Mouse (Mus musculus) adrenal gland, postnatal 14 days (tissue): ENCODE measurements around the gene Gm3880. TPM values are rescaled to one million over a fixed set of nuclear protein-coding genes. Genes with fewer than 3 reads are reported as not detected.
"Not testable (repeated sequence)": the region's sequence is repeated elsewhere in the genome, so short reads cannot be mapped to it uniquely, and the experiment has no call there.

ENCODE experiments used
- DNase-seq: peaks from one replicate; pipeline ENCODE4 v3.0.0; 2021; ENCODE audit warnings: mixed read lengths
- long read RNA-seq, 2 experiments: library from polyadenylated mRNA; stranded (forward); transcript quantifications; one replicate each; pipeline ENCODE4 v2.0.0; 2021
- total RNA-seq: library from RNA; stranded (reverse); gene quantifications from 2 replicates; pipeline ENCODE4 v1.2.3, GENCODE M21; 2021

The Gm3880 gene
- total RNA-seq: not detected in 2 replicates
- long read RNA-seq, experiment 1: 0 reads
- long read RNA-seq, experiment 2: 0 reads

GRCm38 (mm10) chrX:102686872-102687271 lies at the start of gene Gm3880:
Gm3880 (minus strand) TSS chrX:102686972.
- not testable (repeated sequence) for DNase-seq

DNA sequence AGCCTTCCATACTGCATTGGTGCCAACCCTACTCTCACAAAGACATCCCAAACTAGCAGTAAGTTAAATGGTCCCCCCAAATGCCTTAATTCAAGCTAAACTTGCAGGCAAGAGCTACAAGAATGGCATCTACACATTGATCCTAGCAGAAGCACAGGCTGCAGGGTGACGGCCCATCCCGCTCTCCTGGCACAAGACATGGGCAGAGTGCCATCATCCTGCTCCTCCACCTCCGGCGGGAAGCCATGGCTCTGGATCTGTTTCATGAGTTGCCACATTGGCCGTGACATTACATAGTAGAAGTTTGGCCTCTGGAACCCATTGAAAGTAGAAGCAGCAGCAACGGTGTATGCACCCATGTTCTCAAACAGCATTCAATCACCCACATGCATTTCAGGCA lies 37.5 kb upstream of the Gm3880 start:
- not testable (repeated sequence) for DNase-seq

- DNase-seq: not testable (repeated sequence)
These were observed 20.8 kb upstream of the Gm3880 start, which contains the start of the genes Gm9112 and Dmrtc1b for GRCm38 (mm10) chrX:102707535-102707934. Gm9112 (minus strand) TSS chrX:102707635. Dmrtc1b (plus strand) TSS chrX:102707865.

- peak; percentile 55 for DNase-seq
These were observed 13.9 kb upstream of the Gm3880 start for GRCm38 (mm10) chrX:102700636-102701035.

DNA sequence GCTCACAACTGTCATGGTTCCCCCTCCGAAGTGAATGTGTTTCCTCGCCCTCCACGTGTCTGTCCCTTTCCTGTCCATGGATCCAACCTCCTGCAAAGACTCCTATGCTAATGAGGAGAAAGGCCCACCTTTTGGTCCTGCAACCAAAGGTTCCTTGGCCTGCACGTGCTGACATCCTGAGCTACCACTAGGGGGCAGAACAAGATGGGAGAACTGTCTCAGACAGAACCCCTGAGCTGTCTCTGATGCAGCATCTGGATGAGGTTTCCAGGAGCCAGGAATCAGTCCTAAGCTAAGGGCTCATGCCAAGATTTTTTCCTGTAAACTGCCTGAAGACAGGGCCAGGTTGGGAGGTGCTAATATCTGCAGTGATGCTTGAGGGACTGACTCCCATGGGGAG lies 2.5 kb upstream of the Gm3880 start:
- peak; percentile 39 for DNase-seq

GRCm38 (mm10) chrX:102684706-102685105 lies 2.1 kb downstream of the Gm3880 start:
- DNase-seq: not testable (repeated sequence)

DNA sequence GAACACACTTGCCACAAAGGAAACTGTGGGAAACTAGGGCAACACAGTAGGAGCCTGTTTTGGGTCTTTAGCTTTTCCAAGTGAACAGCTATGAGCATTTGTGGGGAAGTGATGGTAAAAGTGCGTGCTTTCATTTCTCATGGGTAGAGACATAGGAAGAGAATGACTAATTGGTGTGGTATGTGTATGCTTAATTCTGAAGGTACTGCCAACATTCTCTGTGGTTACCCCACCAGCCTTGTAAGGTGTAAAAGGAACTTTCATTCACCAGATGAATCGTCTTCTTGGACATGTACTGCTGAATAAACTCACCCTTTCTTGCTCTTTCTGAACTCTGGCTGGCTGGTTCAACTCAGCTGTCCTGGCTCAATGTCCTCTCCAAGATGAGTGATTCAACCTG lies 20.1 kb downstream of the Gm3880 start:
- no peak for DNase-seq

- peak; percentile 41 for DNase-seq
These were observed 26.1 kb downstream of the Gm3880 start for GRCm38 (mm10) chrX:102660712-102661111.

- DNase-seq: no peak
These were observed 41.1 kb downstream of the Gm3880 start for GRCm38 (mm10) chrX:102645691-102646090.

GRCm38 (mm10) chrX:102645146-102645545 lies 41.6 kb downstream of the Gm3880 start:
- DNase-seq: no peak

DNA sequence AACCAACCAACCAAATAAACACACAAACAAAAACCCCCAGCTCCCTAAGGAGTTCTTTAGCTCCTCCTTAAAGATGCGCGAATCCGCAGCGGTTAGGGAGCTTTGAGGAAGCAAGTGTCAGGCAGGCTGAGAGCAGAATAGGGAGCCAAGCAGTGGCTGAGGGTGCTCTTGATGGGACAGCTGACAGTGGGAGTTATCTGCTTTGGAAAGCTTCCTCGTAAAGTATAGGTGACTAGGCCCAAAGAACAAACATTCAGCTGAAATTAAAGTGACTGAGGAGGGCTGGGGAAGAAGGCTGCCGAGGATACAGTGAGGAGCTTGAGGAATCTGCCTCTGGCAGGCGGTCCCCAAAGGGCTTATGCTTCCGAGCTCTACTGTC lies 42.2 kb downstream of the Gm3880 start:
- peak; percentile 25 for DNase-seq

- peak; percentile 92 for DNase-seq
These were observed 42.8 kb downstream of the Gm3880 start, which contains the start of gene Phka1 for GRCm38 (mm10) chrX:102643823-102644572. Phka1 (minus strand) TSS chrX:102644246.

Other genes starting within 250 kb of the Gm3880 start
- gene Hdac8, start 181.6 kb downstream of the Gm3880 start, total RNA-seq: 8.7 and 10.0 TPM in 2 replicates
- 12.0 and 13.0 TPM in 2 replicates for gene Phka1, start 42.7 kb downstream of the Gm3880 start, total RNA-seq
- not detected in 2 replicates for gene Gm9112, start 20.7 kb upstream of the Gm3880 start, total RNA-seq
- not detected in 2 replicates for gene Dmrtc1b, start 20.9 kb upstream of the Gm3880 start, total RNA-seq
- gene Dmrtc1c1, start 116.0 kb upstream of the Gm3880 start, total RNA-seq: not detected in 2 replicates
- not detected in 2 replicates for gene Dmrtc1c2, start 167.6 kb upstream of the Gm3880 start, total RNA-seq
- gene 1700031F05Rik, start 181.0 kb upstream of the Gm3880 start, total RNA-seq: not detected in 2 replicates
- gene Dmrtc1a, start 221.7 kb upstream of the Gm3880 start, total RNA-seq: 0.33 TPM in 1 of 2 replicates, not detected in the other
- not detected in 2 replicates for gene 1700011M02Rik, start 221.9 kb upstream of the Gm3880 start, total RNA-seq
- gene 1700018G05Rik, start 241.4 kb upstream of the Gm3880 start, total RNA-seq: not detected in 2 replicates